Mouse (Mus musculus) E14TG2a.4 (cell line): Measurements from ENCODE around the gene Stfa2l1.
"Not testable (repeated sequence)": the region's sequence is repeated elsewhere in the genome, so short reads cannot be mapped to it uniquely, and the experiment has no call there.

ENCODE experiments used
- CTCF ChIP-seq: conservative IDR thresholded peaks from 2 replicates; pipeline ENCODE4 v1.5.1; 2014; ENCODE audit warnings: low read length
- NANOG ChIP-seq: IDR thresholded peaks from 2 replicates; pipeline ENCODE4 v1.6.1; 2014; ENCODE audit warnings: borderline replicate concordance, low read length, mixed read lengths

DNA sequence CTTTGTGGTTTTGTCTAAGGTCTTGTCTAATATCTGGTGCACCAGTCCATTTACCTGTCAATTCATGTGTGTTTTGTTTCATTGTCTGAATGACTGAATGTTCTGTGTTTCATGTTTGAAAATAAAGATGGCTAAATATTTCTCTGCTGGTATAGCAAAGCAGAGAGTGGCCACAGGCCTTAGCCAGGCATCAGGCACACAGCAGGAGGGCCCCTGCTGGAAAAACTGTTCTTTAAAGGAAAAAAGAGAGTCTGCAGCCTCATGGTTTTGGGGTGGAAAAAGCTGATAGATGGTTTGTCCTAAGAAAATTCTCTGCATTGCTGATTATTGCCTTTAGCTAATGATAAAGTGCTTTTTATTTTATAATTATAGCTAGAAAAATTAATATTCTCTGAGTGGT lies 45.1 kb upstream of the Stfa2l1 start:
- not testable (repeated sequence) for TF ChIP-seq CTCF, NANOG
